Mouse (Mus musculus): Measurements from ENCODE around the gene Akap6.

DNA sequence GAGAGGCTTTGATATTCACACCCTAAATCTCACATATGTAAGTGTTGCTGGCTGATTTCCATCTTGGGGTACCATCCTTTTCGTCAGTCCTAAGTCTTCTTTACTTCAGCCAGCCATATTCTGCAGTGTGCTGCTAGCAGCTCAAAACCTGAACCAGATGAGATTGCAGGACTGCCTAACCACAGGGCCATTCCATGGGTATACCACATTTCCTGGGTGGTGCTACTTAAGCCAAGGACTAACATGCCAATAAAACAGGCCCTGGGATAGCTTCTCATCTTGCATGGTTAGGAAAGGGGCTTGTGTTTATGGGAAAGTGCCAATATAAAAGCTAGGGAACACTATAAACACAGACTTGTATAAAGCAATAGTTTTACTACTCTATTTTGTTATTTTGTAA lies 7.6 kb upstream of the Akap6 start:
- no peak for TF ChIP-seq POLR2A (IDR thresholded peaks at IDR 0.05; ENCODE audit: control insufficient read depth, extremely low read depth, insufficient read depth, low read length, poor library complexity)
- TF ChIP-seq CTCF (IDR thresholded peaks at IDR 0.05; ENCODE audit: borderline replicate concordance, control insufficient read depth, extremely low read depth, insufficient read depth, low read length, poor library complexity) = no peak

Measured in thymus, adult 2 months (tissue).